Mouse (Mus musculus) heart, adult 2 months (tissue): ENCODE measurements around the gene Arhgap1. TPM values are rescaled to one million over a fixed set of nuclear protein-coding genes. Genes with fewer than 3 reads are reported as not detected.
A peak's percentile ranks its signal among the peaks of the same experiment; 100 is the strongest.

Experiments used
- DNase-seq, 2 experiments: peaks; one replicate each; pipeline ENCODE4 v3.0.0; 2021
- H3K27ac ChIP-seq: fragments of 200-600 bp; 2 replicates; pipeline ENCODE4 v1.8.1; 2022
- H3K27me3 ChIP-seq: fragments of 200-500 bp; 2 replicates; pipeline ENCODE4 v1.6.1; 2012; ENCODE audit warnings: mild to moderate bottlenecking, low read length, inconsistent platforms, mixed read lengths; ENCODE audit not compliant: control insufficient read depth, insufficient read depth
- H3K36me3 ChIP-seq: fragments of 200-500 bp; 2 replicates; pipeline ENCODE4 v1.6.1; 2012; ENCODE audit warnings: low read length, inconsistent platforms; ENCODE audit not compliant: control insufficient read depth, insufficient read depth
- H3K4me1 ChIP-seq: fragments of 200-500 bp; 2 replicates; pipeline ENCODE4 v1.6.1; 2011; ENCODE audit warnings: low read length; ENCODE audit not compliant: control insufficient read depth, insufficient read depth
- H3K4me3 ChIP-seq: fragments of 200-600 bp; 2 replicates; pipeline ENCODE4 v1.8.1; 2022
- H3K79me2 ChIP-seq: fragments of 200-500 bp; replicated peaks from 2 replicates; pipeline ENCODE4 v1.6.1; 2012; ENCODE audit warnings: mild to moderate bottlenecking, inconsistent platforms, low read length, moderate library complexity, mixed read lengths; ENCODE audit not compliant: control insufficient read depth, insufficient read depth
- H3K9ac ChIP-seq: fragments of 200-500 bp; 2 replicates; pipeline ENCODE4 v1.6.1; 2012; ENCODE audit warnings: low read depth, mild to moderate bottlenecking, control low read depth, inconsistent platforms, low read length, mixed read lengths
- CTCF ChIP-seq: fragments of 200-600 bp; IDR thresholded peaks from 2 replicates; pipeline ENCODE4 v1.8.1; 2022; ENCODE audit warnings: antibody characterized with exemption, mild to moderate bottlenecking, moderate library complexity
- EP300 ChIP-seq: fragments of 200-500 bp; IDR thresholded peaks from 2 replicates; pipeline ENCODE4 v1.6.1; 2011; ENCODE audit warnings: low read depth, low read length, control low read depth; ENCODE audit not compliant: insufficient read depth
- POLR2A ChIP-seq: fragments of 200-500 bp; IDR thresholded peaks from 2 replicates; pipeline ENCODE4 v1.6.1; 2011; ENCODE audit warnings: mild to moderate bottlenecking, low read depth, low read length, control low read depth; ENCODE audit not compliant: insufficient read depth
- WGBS: fragments of 180-500 bp; shearing (Covaris S2); methylation state at CpG from one replicate; pipeline ENCODE4 v1.1.7; 2018; 5-methylcytosine and 5-hydroxymethylcytosine counted together
- intact Hi-C: fragments of 180-260 bp; cut with DNase I; formaldehyde crosslinking; loops from one replicate; pipeline ENCODE4 v1.15.1; 2025
- polyA plus RNA-seq: library from polyadenylated mRNA; depleted of rRNA; stranded (reverse); fragments of >200 nt; gene quantifications from 2 replicates; pipeline ENCODE4 v1.2.3, GENCODE M21; 2012
- total RNA-seq, 2 experiments: library from RNA; stranded (reverse); gene quantifications; 2 replicates each; pipeline ENCODE4 v1.2.3; 2021

Arhgap1 gene
- total and polyA plus RNA-seq, 3 experiments: 18.6 to 39.0 (median 20.7) TPM

DNA sequence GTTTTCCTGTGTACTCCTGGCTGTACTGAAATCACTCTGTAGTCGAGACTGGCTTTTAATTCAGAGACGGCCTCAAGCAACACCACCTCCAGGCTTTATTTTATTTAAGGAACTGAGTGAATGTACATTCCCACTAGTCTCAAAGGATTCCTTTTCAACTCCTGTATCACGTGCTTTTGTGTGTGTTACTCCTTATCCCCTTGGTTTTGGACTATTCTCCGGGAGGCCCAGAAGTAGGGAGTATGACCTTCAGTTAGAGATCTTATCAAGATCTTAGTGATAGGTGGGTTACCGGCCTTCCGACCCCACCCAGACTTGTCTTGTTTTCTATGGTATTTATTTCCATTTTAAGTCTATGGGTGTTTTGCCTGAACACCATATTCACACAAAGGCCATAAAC lies 56.1 kb downstream of the Arhgap1 start:
- Histone ChIP-seq H3K9ac (no peak overlapping the region), H3K36me3 (peaks cover 5% of the 10 kb centered on the region), H3K27ac (no peak overlapping the region), H3K4me1 (peaks cover 4% of the 10 kb centered on the region), H3K27me3 (no peaks in the 10 kb centered on the region), H3K4me3 (no peak overlapping the region), H3K79me2 (peaks cover 4% of the 10 kb centered on the region)
- no peak for TF ChIP-seq EP300
- TF ChIP-seq POLR2A: no peak
- no peak for TF ChIP-seq CTCF
- 75% methylated on average over 6 of the region's 6 CpGs for WGBS
- DNase-seq: no peak
- intact Hi-C loops: no loop called here

DNA sequence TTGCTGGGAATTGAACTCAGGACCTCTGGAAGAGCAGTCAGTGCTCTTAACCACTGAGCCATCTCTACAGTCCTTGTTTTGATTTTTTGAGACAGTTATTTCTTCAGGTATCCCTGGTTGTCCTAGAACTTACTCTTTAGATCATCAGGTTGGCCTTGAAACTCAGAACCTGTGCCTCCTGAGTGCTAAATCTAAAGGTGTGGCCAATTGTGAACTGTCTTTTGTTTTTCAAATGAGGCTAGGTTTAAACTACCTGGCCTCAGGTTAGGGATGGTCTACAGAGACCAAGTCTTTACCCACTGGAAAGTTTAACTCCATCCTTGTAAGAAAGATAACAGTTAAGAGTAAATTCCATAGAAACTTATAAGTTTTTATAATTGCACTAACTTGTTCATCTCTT lies 56.8 kb downstream of the Arhgap1 start:
- peaks cover 5% of the 10 kb centered on the region for H3K36me3 ChIP-seq
- intact Hi-C loops: no loop called here
- TF ChIP-seq CTCF (no peak), EP300 (no peak), POLR2A (no peak)
- H3K79me2 ChIP-seq: peaks cover 4% of the 10 kb centered on the region
- H3K4me3 ChIP-seq: no peak overlapping the region
- H3K4me1 ChIP-seq: peaks cover 4% of the 10 kb centered on the region
- no peak overlapping the region for H3K27ac ChIP-seq
- no peaks in the 10 kb centered on the region for H3K27me3 ChIP-seq
- DNase-seq: no peak
- H3K9ac ChIP-seq: no peak overlapping the region

DNA sequence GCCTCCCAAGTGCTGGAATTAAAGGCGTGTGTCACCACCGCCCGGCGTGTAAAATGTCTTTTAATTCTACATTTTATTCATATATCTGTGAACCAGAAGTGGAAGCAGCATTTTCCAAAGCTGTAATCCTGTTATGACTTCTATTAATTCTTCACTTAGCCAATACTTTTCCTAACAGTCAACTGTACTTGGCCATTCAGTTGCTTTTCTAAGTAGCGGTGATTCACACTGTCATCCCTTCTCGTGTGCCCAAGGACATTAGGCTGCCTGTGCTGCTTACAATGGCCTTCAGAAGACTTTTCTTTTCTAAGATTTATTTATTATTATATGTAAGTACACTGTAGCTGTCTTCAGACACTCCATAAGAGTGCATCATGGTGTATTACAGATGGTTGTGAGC lies 58.7 kb downstream of the Arhgap1 start:
- intact Hi-C loops: no loop called here
- Histone ChIP-seq H3K79me2 (peaks cover 4% of the 10 kb centered on the region), H3K4me3 (no peak overlapping the region), H3K27me3 (no peaks in the 10 kb centered on the region), H3K36me3 (peaks cover 5% of the 10 kb centered on the region), H3K4me1 (peaks cover 4% of the 10 kb centered on the region), H3K9ac (no peak overlapping the region), H3K27ac (no peak overlapping the region)
- TF ChIP-seq POLR2A (no peak), EP300 (no peak), CTCF (no peak)
- no peak for DNase-seq
- 92% methylated on average over 6 of the region's 6 CpGs for WGBS

DNA sequence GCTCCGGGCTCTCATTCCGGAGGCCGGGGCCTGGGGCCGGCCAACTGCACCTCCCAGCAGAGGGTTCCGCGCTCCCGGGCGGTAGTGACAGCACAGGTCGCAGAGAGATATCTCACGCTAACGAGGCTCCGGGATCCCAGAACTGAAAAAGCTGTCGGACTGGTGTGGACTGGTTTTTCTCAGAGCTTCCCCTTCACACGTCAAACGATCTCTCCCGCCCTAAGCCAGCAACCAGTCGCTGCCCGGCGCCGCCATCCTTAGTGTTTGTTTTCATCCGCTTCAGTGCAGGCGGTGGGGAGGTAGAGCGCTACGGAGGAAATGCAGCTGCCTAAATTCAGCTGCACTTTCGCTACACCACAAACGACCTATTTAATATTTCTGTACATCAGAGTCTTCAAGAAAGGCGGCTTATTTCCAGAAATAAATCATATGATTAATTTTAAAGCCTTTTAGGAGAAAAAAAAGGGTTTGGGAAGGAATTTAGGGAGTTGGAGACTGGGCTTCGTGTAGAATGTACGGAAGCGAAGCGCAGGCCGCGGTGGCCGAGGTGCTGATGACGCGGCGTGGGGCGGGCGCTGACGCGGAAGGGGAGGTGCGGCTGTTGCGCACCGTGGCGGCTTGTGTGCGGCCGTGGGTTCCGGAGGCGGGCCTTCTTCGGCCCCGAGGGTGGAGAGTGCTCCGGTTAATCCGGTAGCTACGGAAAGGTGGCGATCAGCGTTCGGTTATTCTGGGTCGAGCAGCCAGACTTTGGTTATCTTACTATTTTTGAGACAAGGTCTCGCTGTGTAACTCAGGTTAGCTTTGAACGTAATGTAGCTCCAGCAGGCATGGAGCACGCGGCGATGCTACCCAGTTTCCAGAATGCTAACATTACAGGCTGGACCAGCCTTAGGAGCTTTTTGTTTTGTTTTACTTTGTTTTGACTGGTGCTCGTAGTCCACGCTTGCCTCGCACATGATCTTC lies 60.9 kb downstream of the Arhgap1 start, which contains the start of the genes Atg13 and Harbi1:
Gene Atg13, minus strand, starts transcription at position 305 of the 963 bp plus-strand sequence.
Gene Harbi1, plus strand, starts transcription at position 581 of the 963 bp plus-strand sequence.
- peak within 1 kb of the TSS; percentile 91 for H3K4me3 ChIP-seq
- peaks cover 5% of the 10 kb centered on the region for H3K36me3 ChIP-seq
- WGBS: under 1% methylated on average over 66 of the region's 66 CpGs
- intact Hi-C loops: loop anchor here (1.0 kb wide), 2 partner anchors 20 to 60 kb away; partner anchors contain the start of gene Ambra1
- peak; percentile 94 to 95 for DNase-seq
- H3K4me1 ChIP-seq: peaks cover 4% of the 10 kb centered on the region
- H3K9ac ChIP-seq: peak within 1 kb of the TSS; percentile 76
- no peaks in the 10 kb centered on the region for H3K27me3 ChIP-seq
- peaks cover 4% of the 10 kb centered on the region for H3K79me2 ChIP-seq
- peak within 1 kb of the TSS; percentile 98 for H3K27ac ChIP-seq
- TF ChIP-seq EP300: 0 out of 2 replicates have a peak, but pooled peaks have one; percentile 34
- TF ChIP-seq POLR2A: peak; percentile 85
- TF ChIP-seq CTCF: no peak

DNA sequence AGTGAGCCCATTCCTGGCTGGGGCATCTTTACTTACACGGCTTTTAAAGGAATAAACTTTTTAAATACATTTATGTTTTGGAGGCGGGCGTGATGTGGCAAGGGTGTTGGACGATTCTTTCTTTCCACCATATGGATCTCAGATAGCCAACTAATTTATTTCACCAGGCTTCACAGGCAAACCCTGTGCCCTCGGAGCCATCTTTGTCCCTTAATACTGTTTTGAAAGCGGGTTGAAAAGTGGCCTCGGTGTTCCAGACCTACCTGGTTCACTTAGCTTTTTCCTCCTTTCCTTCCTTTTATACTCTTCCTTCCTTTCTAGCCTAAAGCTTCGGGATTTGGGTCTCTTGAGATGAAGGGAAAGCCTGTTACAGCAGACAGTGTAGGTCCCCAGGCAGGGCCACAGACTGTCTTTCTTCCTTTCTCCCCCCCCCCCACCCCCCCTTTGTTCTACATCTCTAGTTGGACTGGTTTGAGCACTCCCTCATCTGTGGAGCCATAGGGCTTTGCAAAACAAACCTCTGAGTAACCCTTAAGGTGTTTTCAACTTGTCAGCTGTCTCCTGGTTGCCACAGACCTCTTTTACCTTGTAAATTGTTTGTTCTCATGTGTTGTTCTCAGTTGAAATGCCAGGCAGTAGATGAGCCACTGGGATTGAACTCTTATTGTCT lies 61.7 kb downstream of the Arhgap1 start:
- 3% methylated on average over 8 of the region's 8 CpGs for WGBS
- peak overlapping the region; percentile 91 for H3K4me3 ChIP-seq
- peaks cover 5% of the 10 kb centered on the region for H3K36me3 ChIP-seq
- TF ChIP-seq EP300 (no peak), CTCF (no peak), POLR2A (no peak)
- DNase-seq: no peak
- peaks cover 4% of the 10 kb centered on the region for H3K79me2 ChIP-seq
- peak overlapping the region; percentile 76 for H3K9ac ChIP-seq
- intact Hi-C loops: no loop called here
- peaks cover 4% of the 10 kb centered on the region for H3K4me1 ChIP-seq
- H3K27ac ChIP-seq: peak overlapping the region; percentile 98
- H3K27me3 ChIP-seq: no peaks in the 10 kb centered on the region
